Mouse (Mus musculus) E14TG2a.4 (cell line): ENCODE measurements around the gene Atf5.

Experiments
- CTCF ChIP-seq: conservative IDR thresholded peaks from 2 replicates; pipeline ENCODE4 v1.5.1; 2014; ENCODE audit warnings: low read length
- NANOG ChIP-seq: IDR thresholded peaks from 2 replicates; pipeline ENCODE4 v1.6.1; 2014; ENCODE audit warnings: borderline replicate concordance, low read length, mixed read lengths
- POU5F1 ChIP-seq: IDR thresholded peaks from 2 replicates; pipeline ENCODE4 v1.6.1; 2014; ENCODE audit warnings: low read length, borderline replicate concordance

- TF ChIP-seq CTCF, result no peak
- TF ChIP-seq POU5F1, result no peak
- no peak for TF ChIP-seq NANOG
Measured at GRCm38 (mm10) chr7:44820525-44820924, 4.1 kb upstream of the Atf5 start.
